Mouse (Mus musculus): ENCODE results near the gene Sin3a.

The Sin3a gene

DNA sequence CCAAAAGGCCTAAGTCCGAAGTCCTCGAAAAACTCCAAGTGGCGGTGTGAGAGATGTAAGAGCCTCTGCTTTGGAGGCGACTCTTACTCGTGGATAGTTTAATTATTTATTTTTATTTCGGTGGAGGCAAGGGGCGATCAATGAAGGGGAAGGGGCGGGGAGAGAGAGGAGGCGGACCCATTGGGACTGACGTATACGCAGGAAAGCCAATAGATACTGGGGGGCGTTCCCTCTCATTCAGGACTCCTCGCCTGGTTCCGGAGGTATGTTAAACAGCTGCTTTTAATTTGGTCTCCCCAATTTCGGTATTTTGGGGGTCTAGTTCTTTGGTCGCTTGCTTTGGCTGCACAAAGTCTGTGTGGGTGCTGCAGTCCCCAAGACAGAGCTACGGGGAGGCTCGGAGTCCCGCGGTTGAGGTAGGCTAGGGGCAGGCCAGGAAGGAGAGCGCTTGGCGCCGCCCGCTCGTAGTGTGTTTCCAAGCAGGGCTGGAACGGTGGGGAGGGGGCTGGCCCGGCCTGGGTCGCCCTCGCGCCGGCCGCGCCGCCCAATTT, at the start of gene Sin3a:
Gene Sin3a, plus strand, starts transcription at position 240 of the 551 bp plus-strand sequence.
- peak; percentile 93 for DNase-seq

DNA sequence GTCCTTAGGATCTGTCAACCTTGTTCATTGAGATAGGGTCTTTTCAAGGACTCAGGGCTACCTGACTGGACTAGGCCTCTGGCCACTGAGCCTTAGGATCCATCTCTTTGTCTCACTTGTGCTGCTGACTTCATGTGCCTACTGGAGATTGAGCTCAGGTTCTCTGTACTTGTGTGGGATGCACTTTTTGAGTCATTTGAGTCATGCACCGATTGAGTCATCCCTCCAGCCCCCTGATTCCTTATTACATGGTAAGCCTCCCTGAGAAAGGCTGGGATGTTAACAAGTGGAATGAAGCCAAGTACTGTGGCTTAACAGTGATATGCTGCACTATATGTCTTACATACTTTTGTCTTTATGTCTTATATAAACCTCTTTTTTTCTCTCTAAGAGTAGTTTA, 40.1 kb upstream of the Sin3a start:
- DNase-seq = no peak

DNA sequence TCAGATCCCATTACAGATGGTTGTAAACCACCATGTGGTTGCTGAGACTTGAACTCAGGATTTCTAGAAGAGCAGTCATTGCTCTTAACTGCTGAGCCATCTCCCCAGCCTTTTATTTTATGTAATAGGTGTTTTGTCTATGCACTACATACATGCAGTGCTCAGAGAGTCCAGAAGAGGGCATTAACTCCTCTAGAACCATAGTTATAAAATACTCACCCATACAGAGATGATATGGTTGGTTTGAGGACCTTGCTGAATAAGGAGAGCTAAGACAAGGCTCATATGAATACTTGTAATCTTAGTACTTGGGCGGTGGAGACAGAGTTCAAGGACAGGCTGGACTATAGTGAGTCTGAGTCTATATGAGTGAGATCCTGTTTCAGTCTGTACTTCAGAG, 15.6 kb upstream of the Sin3a start:
- DNase-seq = peak; percentile 91

DNA sequence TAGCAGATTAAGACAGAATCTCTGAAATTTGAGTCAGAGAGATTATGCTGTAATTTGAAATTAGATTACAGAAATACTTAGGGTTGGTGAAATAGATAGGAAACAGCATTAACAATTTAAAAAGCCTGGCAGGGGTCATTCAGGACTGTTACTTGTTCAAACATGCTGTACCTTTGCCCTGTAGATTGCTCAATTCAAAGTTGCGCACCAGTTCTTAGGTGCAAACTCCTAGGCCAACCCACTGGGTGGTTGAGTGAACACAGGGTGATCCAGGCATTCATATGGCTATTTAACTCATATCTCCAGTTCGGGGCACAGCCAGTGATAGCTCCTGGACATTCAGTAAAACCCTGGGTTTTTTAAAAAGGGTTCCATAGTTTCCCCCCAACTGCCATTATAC, 7.7 kb upstream of the Sin3a start:
- peak; percentile 45 for DNase-seq

DNA sequence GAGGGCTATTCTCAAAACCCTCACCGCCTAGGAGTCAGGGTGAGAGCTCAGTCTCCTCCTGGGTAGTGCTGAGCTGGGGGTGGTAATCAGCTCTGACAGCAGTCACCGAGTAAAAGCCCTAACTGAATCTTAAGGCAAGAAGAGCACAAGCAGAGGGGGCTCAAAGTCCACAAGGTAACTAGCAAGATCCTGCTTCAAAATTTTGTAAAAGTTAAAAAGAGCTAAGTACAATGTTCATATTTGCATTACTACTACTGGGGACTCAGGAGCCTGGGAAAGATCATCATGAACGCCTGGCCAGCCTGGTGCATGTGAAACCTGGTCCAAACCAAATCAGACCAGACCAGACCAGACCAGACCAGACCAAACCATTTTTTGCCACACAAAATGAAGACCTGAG, 3.6 kb upstream of the Sin3a start:
- peak; percentile 47 for DNase-seq

DNA sequence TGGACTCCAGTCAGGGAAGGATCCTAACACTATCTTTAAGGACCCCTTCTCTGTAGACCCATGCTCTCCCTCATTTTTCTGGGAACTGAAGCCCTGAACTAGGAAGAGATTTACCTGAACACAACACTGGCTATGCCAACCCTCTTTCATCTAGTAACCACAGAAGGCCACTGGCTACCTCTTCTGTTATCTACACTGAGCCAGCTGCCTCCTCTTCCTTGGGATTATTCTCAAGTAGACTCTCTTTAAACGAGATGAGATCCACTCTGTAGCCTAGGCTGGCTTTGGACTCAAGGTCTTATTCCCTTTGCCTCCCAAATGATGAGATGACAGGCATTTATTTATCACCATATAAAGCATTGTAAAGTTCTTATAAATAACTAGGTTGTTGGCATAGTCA, 1.6 kb upstream of the Sin3a start:
- DNase-seq = no peak

DNA sequence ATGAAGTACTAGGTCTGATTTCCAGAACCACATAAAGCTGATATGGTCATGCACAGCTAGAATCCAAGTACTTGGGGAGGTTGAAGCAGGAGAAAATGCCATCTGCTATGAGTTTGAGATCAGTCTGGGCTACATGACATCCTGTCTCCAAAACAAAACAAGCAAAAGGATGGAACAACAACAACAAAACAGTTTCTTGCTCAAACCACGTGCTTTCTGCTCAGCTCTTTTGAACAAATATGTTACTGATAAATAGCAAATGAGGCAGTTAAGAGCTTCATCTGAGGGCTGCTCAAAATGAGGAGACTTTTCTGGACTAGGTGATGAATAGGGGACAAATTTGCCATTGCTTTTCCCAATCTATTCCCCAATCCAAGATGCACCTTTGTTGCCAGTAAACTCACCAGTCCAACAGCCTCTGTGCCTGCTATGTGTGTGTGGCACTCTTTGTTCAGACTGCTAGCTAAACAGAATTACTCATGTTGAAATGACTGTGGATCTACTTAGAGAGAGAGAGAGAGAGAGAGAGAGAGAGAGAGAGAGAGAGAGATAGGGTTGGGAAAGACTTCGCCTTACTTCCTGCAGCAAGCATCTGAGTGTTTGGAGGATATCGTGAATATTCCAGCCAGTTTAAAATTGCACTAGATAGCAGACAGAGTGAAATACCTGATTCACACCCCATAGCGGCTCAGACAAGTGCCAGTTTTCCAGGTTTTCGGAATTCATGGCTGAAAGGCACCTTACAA, 867 bp upstream of the Sin3a start:
- no peak for DNase-seq

DNA sequence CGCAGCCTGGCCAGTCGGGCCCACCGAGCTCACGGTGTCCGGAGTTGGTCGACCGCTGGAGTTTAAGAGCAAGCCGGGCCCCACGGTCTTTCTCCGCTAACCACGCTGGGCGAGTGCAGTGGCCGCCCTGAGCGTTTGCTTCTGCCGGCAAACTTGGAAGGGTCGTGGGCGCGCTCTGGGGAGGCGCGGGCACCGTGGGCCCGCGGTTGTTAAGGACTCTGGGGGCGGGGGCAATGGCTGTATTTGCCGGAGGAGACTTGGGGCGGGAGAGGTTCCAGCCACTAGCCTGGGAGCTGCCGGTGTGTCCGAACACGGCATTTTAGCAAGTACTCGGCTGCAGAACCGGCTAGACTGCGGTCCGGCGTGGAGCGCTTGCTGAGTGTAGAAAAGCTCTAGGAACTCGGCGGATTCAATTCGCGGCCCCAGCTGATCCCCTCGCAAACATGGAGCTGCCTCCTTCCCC, 717 bp downstream of the Sin3a start:
- DNase-seq = no peak

DNA sequence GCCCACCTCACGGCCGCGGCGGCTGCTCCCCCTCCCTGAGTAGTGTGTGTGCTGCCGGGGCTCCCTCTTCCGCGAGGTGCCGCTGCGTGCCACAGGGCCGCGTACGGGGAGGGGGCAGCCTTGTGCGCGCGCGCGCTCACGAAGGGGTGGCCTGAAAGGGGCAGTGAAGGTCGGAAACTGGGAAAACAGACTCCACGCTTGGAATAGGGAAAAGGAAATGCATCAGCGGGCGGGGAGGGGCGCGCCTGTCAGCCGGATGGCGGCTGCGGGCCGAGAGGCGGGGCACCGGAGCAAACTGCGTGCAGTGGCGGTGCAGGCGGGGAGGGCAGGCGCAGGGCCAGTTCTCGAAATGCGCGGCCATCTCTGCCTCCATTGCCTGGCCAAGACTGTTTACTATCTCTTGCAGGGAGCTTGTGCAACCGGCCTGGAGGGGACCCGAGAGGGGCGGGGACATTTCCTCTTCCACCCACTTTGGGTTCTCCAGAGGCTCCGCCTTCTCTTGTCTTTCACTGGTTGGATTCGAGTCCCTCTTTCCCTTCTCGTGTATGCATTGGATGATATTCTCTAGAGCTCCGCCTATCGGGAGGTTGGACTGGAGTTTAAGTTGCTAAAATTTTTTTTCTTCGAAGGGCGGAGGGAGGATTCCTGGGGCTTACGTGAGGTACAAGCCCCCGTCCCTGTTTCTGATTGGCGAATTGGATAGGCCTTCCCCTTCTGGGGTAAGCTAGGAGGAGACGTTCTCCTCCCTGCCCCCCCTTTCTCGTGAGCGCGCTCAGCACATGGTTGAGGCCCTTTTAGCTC, 1.3 kb downstream of the Sin3a start:
- peak; percentile 100 for DNase-seq

DNA sequence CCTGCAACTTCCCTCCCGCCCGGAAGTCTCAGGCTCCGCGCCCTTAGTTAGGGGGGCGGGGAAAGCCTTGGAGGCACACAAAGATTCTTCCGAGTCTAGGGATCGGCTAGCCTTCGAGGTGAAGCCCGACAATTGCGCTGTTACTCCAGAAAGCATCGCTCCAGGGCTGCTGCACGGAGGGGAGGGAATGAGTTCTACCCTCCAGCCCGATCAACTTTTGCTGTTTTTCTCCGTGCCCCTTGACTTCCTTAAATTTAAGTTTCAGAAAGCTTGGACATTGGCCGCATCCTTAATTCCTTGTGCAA, 1.9 kb downstream of the Sin3a start:
- no peak for DNase-seq

DNA sequence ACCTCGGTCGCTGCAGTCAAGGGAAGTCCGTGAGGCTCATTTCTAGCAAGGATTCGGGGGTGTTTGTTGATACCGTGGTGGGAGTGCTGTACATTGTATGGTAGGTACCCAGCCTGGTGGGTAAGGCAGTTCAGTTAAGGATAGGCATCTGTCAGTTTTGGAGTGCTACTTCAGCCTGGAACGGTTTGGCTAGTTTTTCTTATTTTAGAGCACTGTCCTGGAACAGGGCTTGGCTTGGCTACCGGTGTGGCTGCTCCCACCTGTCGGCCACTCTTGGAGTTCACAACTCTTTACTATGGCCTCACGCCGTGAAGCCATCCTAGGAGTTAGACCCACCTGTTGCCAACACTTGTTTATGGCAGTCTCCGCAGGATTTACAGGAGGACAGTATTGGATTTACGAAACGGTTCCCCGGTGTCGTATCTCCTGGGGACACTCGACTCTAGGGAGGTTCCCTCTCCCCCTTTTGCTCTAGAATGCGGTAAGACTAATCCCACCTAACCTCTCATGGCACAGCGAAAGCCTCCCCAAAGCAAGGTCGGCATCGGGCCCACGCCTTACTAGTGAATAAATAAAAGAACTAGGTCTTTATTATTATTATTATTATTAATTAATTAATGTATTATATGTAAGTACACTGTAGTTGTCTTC, 2.5 kb downstream of the Sin3a start:
- DNase-seq = peak; percentile 64

DNA sequence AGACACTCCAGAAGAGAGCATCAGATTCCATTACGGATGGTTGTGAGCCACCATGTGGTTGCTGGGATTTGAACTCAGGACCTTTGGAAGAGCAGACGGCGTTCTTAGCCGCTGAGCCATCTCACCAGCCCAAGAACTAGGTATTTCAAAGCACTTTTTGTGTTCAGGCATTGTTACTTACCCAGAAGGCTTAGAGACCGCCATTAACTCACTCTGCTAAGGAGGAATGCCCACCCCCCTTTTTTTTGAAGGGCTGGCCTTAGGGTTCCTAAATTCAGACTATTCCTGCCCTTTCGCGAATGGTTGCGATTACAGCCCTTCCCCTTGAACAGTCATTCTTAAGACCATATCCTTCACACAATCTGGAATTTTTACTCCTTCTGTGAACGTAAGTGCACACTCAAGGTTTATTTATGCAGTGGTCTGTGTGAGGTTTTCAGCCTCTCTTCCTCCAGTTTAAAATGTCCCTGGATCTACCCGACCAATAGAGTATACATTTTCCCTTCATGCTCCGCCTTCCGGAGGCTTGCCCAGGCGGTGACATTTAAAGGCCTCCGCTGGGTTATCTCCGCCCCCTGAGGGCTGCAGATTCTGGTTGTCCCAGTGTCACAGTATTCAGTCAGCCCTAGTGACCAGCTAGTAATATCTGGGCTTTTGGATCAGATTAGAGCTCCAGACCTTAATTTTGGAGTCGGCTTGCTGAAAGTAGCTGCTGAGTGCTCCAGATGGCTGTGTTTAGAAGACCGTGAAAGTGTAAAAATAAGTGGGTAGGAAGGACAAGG, 3.2 kb downstream of the Sin3a start:
- DNase-seq = peak; percentile 82

DNA sequence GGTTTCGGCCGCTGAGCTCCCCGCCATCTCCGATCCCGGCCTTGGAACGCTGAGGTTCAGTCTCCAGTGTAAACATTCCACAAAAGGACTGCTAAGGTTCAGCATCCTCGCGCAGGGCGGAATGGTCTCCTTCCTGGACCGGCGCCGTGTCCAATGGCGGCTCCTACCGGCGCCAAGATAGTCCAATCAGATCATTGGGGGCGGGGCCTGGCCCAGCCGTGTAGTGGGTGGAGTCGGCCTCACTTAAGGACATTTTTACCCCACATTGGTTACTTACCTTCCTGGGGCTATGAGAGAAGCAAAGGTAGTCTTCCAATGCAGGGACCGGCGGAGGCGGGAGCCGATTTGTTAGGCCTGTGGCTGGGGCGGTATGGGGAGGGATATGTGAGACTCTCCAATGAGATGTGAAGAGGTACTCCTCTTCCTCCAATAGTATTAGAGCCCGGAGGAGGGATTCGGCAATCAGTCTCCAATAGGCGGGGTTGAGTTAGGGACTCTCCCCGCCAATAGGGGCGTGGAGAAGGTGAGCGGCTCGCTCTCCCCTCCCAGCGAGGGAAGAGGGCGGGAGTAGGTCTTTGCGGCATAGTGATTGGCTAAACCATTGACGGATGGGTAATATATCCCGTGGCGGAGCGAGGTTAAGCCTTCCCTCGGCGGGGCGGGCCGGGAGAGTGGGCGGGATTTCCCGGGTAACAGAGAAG, 4.0 kb downstream of the Sin3a start:
- peak; percentile 99 for DNase-seq

DNA sequence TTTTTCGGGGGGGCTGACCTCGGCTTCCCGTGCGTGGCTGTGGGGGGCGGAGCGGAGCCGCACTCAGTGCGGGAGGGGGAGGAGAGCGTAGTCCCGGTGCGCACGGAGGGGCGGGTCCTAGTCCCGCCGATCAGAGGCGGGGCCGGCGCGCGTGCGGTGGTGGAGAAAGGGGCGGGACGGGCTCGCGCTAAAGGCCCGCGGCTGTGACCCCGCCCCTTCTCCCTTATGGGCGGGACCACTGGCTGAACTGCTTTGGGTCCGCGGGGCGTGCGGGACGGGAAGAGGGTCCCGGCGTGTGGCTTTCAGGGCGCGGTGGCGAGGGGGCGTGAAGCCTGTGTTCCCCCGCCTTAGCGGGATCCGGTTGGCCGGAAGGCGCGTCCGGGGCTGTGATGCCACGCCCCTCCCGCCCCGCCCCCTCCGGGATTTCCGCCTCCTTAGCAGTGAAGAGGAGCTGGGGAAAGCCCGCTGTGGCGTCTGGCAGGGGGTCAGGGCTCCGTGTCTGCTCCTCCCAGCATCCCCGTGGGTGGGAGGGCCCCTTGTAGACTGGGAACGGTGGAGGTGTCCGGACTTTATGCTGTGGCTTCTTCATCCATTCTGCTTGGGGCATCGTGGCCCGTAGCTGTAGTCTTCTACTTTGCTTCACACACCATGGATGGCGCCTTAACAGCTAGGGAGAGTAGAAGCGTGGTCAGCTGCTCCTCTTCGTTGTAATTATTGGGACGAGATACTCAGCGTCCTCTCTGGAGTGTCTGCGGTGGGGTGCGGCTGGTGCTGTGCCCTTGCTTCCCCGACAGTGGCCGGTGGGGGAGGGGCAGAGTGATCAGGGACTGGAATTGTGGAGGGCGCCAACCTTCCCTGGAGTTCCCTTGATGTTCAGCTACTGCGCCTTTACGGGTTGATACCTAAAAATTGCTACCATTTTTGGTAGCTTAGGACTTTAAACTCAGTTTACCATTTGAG, 5.1 kb downstream of the Sin3a start:
- DNase-seq = peak; percentile 92

DNA sequence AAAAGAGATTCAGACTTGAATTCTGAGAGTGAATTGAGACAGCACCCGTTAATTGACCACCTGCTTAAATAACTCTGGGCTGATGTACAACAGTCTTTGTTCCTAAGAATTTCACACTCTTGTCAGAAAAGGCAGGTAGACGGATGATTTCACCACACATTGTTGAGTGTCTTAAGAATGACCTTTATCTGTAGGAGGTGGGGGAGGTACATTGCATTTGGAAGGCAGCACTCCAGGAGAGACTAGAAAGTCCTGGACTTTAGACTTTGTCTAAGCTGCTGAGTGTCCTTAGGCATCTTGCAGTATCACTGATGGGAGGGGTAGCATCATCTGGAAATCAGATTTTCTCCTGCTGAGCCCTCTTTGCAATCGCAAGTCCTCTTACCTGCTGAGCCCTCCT, 10.4 kb downstream of the Sin3a start:
- DNase-seq = peak; percentile 30

DNA sequence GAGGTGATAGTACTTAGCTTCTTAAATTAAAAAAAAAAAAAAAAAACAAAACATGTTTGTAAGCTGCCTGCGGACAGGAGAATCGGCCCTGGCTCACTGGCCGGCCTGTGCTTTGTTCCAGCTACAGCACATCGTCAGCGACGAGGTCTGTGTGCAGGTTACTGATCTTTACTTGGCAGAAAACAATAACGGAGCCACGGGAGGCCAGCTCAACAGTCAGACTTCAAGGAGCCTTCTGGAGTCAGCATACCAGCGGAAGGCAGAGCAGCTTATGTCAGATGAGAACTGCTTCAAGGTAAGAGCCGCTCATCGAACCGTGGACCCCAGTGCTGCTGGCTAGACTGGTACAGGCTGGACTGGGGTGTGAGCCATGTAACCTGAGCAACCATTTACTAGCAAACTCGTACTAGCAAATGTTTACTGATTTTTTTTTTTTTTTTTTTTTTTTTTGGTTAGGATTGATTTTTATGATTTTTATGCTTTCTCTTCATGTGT, 45.5 kb downstream of the Sin3a start:
- peak; percentile 40 for DNase-seq

DNA sequence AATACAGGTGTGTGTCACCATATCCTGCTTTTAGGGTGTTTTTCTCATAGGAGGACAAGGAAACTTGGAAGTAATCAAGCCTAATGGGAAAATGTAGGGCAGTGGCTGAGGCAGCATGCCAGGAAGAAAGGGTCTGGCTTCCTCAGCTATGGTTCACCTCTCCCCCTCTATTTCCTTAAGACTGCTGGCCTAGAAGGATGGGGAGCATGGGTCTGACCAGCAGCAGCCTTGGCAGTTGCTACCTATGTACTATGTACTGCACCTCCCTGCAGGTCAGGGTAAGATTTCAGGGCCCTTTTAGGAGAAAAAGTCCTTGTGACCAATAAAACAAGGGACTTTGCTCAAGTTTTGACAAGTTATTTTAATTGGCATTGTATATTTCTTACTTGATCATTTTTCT, 57.8 kb downstream of the Sin3a start:
- DNase-seq = no peak

DNA sequence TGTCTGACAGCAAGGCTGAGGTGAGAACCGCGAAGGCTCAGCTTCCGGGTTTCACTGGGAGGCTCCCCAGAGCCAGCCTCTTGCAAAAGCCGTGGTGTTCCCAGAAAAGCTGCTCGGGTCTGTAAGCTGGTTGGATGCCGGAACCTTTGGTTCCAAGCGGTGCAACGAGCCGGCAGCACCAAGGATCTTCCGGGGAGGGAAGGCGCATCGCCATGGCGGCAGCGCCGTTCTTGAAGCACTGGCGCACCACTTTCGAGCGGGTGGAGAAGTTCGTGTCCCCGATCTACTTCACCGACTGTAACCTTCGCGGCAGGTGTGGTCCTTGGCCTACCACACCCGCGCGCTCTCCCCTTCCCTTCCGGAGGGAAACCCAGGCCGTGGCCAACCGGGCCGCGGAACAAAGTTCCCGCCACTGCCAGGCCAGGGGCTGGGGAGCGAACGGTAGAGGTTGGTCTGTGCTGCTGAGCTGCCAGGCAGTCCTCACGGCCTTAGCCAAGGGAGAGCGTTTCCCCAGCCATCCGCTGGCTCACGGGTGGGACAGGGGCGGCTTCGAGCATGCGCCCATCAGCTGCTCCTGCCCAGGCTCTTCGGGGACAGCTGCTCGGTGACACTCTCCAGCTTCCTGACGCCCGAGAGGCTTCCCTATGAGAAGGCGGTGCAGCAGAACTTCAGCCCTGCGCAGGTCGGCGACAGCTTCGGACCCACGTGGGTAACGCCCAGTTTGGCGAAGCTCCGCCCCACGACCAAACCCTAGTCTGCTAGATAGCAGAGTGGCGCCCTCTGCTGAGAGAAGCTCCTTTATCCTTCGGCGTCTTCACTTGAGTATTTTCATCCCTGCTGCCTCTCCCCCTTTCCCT, 59.0 kb downstream of the Sin3a start, which contains the start of gene Man2c1:
Gene Man2c1, plus strand, starts transcription at position 114 of the 857 bp plus-strand sequence.
- DNase-seq = peak; percentile 96

DNA sequence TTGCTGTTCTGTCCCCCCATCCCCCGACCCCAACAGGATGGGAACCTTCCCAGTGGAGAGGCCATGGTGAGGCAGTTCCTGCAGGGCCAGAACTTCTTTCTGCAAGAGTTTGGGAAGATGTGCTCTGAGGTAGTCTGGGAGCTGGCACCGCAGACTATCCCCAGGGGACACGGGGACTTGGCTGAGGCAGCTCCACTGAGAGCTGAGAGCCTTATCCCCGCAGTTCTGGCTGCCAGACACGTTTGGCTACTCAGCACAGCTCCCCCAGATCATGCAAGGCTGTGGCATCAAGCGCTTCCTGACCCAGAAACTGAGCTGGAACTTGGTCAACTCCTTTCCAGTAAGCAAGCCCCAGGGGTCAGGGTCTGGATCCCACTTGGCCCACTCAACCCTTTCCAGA, 65.4 kb downstream of the Sin3a start:
- no peak for DNase-seq

DNA sequence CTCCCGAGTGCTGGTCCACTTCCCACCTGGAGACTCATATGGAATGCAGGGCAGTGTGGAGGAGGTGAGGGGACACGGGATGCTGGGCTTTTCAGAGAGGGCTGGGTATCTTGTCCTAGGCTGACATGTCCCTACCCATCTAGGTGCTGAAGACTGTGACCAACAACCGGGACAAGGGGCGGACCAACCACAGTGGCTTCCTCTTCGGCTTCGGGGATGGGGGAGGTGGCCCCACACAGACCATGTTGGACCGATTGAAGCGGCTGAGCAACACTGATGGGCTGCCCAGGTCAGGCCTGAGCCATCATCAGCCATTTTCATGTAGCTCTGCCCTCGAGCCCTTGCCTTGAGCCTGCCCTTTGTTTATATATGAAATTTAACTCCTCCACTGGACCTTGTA, 65.9 kb downstream of the Sin3a start:
- no peak for DNase-seq
